Mouse (Mus musculus) thymus, adult 18-20 months (tissue): ENCODE measurements at regions not wholly inside any gene's neighbourhood (a gene's known extent, or its start where the extent isn't known, plus 50 kb on each side); places are given as distances from the start of the nearest gene placed in this dataset.

ENCODE experiments used
- DNase-seq, 2 experiments: peaks; one replicate each; pipeline ENCODE4 v3.0.0; 2022; ENCODE audit warnings: mixed read lengths in 2 of 2

GRCm38 (mm10) chr10:37589889-37590288 lies 451.2 kb upstream of the Marcks start:
- no peak for DNase-seq

GRCm38 (mm10) chr10:37589009-37589408 lies 450.3 kb upstream of the Marcks start:
- no peak for DNase-seq

GRCm38 (mm10) chr10:37571171-37571570 lies 432.5 kb upstream of the Marcks start:
- no peak for DNase-seq

GRCm38 (mm10) chr10:37561705-37562104 lies 423.0 kb upstream of the Marcks start:
- DNase-seq = no peak

- no peak for DNase-seq
These were observed 410.7 kb upstream of the Marcks start for GRCm38 (mm10) chr10:37549446-37549845.

- DNase-seq = no peak
These were observed 402.0 kb upstream of the Marcks start for GRCm38 (mm10) chr10:37540703-37541102.

- DNase-seq = no peak
These were observed 367.4 kb upstream of the Marcks start for GRCm38 (mm10) chr10:37505966-37506615.

- no peak for DNase-seq
These were observed 365.7 kb upstream of the Marcks start for GRCm38 (mm10) chr10:37504468-37504867.

- DNase-seq = no peak
These were observed 363.8 kb upstream of the Marcks start for GRCm38 (mm10) chr10:37502505-37502904.

- DNase-seq = no peak
These were observed 362.3 kb upstream of the Marcks start for GRCm38 (mm10) chr10:37501043-37501442.

GRCm38 (mm10) chr10:37495467-37495866 lies 356.7 kb upstream of the Marcks start:
- no peak for DNase-seq

- DNase-seq = no peak
These were observed 355.9 kb upstream of the Marcks start for GRCm38 (mm10) chr10:37494552-37495166.

- DNase-seq = no peak
These were observed 355.4 kb upstream of the Marcks start for GRCm38 (mm10) chr10:37494098-37494497.

GRCm38 (mm10) chr10:37484311-37485023 lies 345.7 kb upstream of the Marcks start:
- DNase-seq = no peak

GRCm38 (mm10) chr10:37483521-37483920 lies 344.8 kb upstream of the Marcks start:
- DNase-seq = no peak

- no peak for DNase-seq
These were observed 343.2 kb upstream of the Marcks start for GRCm38 (mm10) chr10:37481879-37482278.

GRCm38 (mm10) chr10:37480331-37480730 lies 341.6 kb upstream of the Marcks start:
- no peak for DNase-seq

- DNase-seq = no peak
These were observed 339.4 kb upstream of the Marcks start for GRCm38 (mm10) chr10:37478108-37478507.

- no peak for DNase-seq
These were observed 334.4 kb upstream of the Marcks start for GRCm38 (mm10) chr10:37473086-37473485.

GRCm38 (mm10) chr10:37457384-37457783 lies 318.7 kb upstream of the Marcks start:
- DNase-seq = no peak

- DNase-seq = no peak
These were observed 311.2 kb upstream of the Marcks start for GRCm38 (mm10) chr10:37449894-37450293.

- no peak for DNase-seq
These were observed 308.8 kb upstream of the Marcks start for GRCm38 (mm10) chr10:37447333-37448204.
